Mouse (Mus musculus) thymus, postnatal 4 days (tissue): ENCODE measurements around the gene Dnaja1.

ENCODE experiments used
- DNase-seq: peaks from one replicate; pipeline ENCODE4 v3.0.0; 2021

The Dnaja1 gene

GRCm38 (mm10) chr4:40757157-40757779 is 35.3 kb downstream of the Dnaja1 start:
- peak; percentile 39 for DNase-seq

DNA sequence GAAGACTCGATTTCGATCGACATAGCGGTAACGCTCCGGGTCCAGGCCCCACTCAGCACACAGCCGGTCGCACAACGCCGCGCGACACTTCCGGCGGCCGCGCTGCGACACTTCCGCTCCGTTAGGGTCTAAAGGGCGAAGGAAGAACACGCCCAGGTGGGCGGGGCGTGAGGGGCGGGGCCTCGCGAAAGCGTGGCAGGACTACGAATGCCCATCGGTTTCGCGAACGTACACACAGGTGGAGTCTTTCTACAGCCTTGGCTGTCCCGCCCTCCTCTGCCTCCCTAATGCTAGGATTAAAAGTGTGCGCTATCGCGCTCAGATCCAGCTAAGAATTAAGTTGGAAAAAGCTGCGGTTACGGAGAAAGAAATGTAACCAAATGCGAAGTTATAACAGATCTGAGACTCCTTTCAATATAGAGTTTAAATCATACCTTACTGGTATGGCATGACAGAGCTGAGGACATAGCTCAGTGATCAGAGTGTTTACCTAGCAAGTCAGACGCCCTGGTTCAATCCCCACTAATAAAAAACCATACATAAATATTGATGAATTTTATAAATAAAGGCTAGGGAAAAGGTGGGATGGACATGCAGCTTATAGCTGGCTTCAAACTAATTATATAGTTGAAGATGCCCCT is 36.0 kb downstream of the Dnaja1 start, which contains the start of gene Smu1:
TSS of gene Smu1 (minus strand) at position 144 of the 641 bp plus-strand sequence.
- peak; percentile 99 for DNase-seq

DNA sequence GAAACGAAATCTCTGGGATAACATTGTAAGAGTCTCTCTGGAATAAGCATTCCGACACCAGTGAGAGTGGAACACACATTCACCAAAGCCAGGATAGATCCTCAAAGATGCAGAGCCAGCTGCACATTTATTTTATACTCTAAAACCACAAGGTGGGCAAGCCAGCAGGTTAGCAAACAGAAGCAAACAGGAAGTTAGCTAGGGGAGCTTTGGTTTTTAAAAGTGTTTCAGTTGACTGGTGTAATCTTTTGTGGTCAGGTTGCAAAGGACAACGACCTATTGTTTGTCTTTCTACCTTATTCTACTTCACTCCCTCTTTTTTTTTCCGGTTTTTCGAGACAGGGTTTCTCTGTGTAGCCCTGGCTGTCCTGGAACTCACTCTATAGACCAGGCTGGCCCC is 37.9 kb downstream of the Dnaja1 start:
- no peak for DNase-seq

GRCm38 (mm10) chr4:40774279-40775259 is 52.6 kb downstream of the Dnaja1 start:
- DNase-seq, result peak; percentile 87

DNA sequence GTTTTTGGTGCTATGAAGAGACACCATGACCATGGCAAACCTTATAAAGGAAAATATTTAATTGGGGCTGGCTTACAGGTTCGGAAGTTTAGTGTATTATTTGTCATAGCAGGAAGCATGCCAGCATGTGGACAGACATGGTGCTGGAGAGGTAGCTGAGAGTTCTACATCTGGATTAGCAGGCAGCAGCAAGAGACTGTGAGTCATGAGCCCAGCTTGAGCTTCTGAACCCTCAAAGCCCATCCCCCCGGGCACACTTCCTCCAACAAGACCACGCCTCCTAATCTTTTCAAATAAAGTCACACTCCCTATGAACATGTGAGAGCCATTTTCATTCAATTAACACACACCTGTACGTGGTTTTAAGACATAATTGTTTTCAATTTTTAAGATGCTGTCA is 54.5 kb downstream of the Dnaja1 start:
- peak; percentile 57 for DNase-seq

DNA sequence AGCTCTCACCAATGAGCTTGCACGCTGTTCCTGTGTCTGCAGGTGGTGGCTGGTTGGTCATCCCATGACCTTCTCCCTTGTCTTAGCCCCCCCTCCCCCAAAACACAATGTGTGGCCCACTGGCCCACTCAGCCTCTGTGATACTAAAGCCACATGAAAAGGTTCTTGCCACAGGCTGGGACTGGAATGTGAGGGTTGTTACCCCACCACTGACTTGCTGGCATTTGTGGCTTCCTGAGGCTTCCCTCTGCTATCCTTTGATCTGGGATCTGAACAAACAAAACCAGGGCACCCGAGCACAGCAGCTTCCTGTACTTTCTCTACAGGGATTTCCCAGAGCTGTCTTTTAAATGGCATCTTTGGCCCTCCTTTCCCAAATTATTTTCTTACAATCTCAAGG is 55.2 kb downstream of the Dnaja1 start:
- DNase-seq, result no peak

DNA sequence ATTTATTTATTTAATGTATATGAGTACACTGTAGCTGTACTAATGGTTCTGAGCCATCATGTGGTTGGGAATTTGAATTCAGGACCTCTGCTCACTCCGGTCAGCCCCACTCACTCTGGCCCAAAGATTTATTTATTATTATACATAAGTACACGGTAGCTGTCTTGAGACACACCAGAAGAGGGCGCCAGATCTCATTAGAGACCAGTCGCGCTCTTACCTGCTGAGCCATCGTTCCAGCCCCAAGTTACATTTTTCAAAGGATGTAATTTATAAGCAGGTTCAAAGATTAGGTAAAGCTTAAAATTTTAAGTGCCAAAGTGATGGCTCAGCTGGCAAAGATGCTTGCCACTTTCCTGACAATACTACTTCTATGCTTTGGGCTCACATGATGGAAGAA is 56.7 kb downstream of the Dnaja1 start:
- peak; percentile 54 for DNase-seq

DNA sequence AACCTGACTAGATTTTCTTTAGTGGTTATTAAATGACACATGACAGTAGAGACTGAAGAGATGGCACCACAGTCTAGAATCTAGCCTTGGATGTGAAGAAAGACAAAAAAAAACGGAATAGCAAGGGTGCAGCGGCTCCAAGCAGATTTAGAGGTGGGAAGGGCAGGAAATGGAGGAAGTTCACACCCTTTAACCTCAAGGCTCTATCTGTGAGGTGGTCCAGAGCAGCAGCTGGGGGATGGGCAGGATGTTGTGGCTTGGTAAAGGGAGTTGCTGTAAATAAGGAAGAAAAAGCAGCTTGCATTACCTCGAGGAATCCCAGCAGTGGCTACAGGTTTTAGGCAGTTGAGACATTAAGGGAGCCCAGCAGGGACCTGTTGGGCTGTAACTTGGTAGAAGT is 59.2 kb downstream of the Dnaja1 start:
- peak; percentile 82 for DNase-seq

DNA sequence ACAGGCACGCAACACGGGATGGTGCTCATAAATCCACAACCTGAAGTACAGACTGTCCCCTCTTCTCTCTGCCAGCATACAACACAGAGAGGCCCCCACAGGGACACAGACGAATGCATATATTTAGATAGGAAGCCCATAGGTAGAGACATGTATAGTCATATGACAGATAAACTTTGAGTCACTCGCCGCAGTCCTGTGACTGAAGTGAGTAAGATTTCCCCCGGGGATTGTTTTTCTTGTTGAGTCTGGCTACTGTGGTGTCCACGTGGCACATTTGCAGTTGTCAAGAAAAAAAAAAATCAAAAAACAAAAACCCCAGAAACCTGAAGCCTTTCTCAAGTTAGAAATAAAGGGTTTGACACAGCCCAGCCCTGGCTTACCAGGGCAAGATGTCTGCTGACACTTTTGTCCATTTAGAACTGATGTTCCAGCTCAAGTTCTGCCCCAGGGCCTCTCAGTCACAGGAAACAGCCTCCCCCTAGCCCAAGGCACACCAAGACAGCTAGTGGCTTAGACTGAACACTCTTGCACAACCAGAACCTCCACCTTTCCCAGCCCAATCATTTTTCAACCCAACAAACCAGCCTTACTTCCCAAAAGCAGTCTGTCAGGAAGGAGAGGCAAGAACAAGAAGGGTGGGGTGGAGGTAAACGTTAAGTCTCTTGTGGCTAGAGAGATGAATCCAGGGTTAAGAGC is 60.0 kb downstream of the Dnaja1 start:
- no peak for DNase-seq

DNA sequence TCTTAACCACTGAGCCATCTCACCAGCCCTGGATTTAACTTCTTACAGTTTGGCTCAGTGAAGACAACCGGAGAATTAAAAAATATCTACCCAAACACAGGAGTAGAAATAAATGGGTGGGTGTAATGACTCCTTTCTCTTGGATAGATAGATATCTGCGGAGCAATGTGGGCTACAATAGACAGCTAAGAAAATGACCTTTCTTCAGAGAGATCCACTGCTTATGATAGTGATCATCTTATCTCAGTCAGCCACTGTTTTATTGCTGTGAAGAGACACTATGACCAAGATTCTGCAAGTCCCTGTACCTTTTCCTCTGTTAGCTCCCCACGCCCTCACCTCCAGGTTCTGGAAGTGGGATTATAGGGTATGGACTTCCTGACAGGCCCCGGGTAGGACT is 61.1 kb downstream of the Dnaja1 start:
- no peak for DNase-seq

GRCm38 (mm10) chr4:40784556-40785169 is 62.7 kb downstream of the Dnaja1 start:
- DNase-seq, result no peak

DNA sequence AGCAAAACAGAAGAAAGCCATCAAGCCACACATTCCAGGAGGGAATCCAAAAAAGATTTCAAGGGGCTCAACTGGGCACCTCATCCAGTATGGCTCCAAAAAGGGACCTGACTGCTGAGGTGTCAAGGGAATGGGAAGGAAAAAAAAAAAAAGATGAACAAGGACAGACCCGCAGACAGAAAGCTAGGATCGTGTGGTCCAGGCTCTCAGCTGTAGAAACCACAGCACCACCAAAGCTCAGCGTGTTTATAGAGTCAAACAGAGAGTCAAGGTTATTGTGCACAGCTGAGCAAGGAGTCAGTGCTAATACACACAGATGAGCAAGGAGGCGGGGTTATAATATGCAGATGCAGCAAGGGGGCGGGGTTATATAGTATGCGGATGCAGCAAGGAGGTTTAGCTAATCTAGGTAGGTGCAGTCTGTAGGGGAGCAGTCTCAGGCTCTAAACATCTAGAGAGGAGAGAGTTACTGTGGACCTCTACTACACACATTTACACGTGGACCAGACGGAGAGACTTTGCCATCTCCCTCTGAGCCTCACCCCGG is 63.7 kb downstream of the Dnaja1 start:
- DNase-seq, result peak; percentile 34

GRCm38 (mm10) chr4:40786578-40786977 is 64.6 kb downstream of the Dnaja1 start:
- DNase-seq, result peak; percentile 32
